Mouse (Mus musculus): ENCODE data around the gene Pam. TPM values are rescaled to one million over a fixed set of nuclear protein-coding genes. Genes with fewer than 3 reads are reported as not detected.

Pam gene
- polyA plus RNA-seq, 1 experiment, result 67.3 TPM

GRCm38 (mm10) chr1:98126268-98126667, 30.8 kb upstream of the Pam start:
- WGBS, result 96% methylated on average over 3 of the region's 3 CpGs
- peaks cover 7% of the 10 kb centered on the region; the same call in 1 of the 2 replicates for H3K4me1 ChIP-seq (replicated peaks; ENCODE audit: control insufficient read depth, insufficient read depth, low read length)
- H3K4me3 ChIP-seq (ENCODE audit: control insufficient read depth, insufficient read depth, low read length), result no peak overlapping the region
- TF ChIP-seq POLR2A (IDR thresholded peaks at IDR 0.05; ENCODE audit: control insufficient read depth, extremely low read depth, insufficient read depth, low read length, poor library complexity), result no peak
- TF ChIP-seq CTCF (IDR thresholded peaks at IDR 0.05; ENCODE audit: borderline replicate concordance, control insufficient read depth, extremely low read depth, insufficient read depth, low read length, poor library complexity), result no peak
- DNase-seq, result no peak
- no peak overlapping the region for H3K27ac ChIP-seq (ENCODE audit: control insufficient read depth, insufficient read depth, low read length)
- H3K36me3 ChIP-seq (ENCODE audit: control insufficient read depth, insufficient read depth, low read length), result no peaks in the 10 kb centered on the region
- no peaks in the 10 kb centered on the region for H3K27me3 ChIP-seq (ENCODE audit: control insufficient read depth, insufficient read depth, low read length)

- no peak for DNase-seq
- Histone ChIP-seq H3K27me3 (ENCODE audit: control insufficient read depth, insufficient read depth, low read length) (no peaks in the 10 kb centered on the region), H3K4me1 (replicated peaks; ENCODE audit: control insufficient read depth, insufficient read depth, low read length) (peaks cover 3% of the 10 kb centered on the region; the same call in 1 of the 2 replicates), H3K27ac (ENCODE audit: control insufficient read depth, insufficient read depth, low read length) (no peak overlapping the region), H3K36me3 (ENCODE audit: control insufficient read depth, insufficient read depth, low read length) (no peaks in the 10 kb centered on the region), H3K4me3 (ENCODE audit: control insufficient read depth, insufficient read depth, low read length) (no peak overlapping the region)
- TF ChIP-seq POLR2A (IDR thresholded peaks at IDR 0.05; ENCODE audit: control insufficient read depth, extremely low read depth, insufficient read depth, low read length, poor library complexity), result no peak
- no peak for TF ChIP-seq CTCF (IDR thresholded peaks at IDR 0.05; ENCODE audit: borderline replicate concordance, control insufficient read depth, extremely low read depth, insufficient read depth, low read length, poor library complexity)
- WGBS, result 11% methylated on average over 1 of the region's 1 CpGs
These were observed 29.3 kb upstream of the Pam start for GRCm38 (mm10) chr1:98124727-98125126.

GRCm38 (mm10) chr1:98119595-98119994, 24.1 kb upstream of the Pam start:
- DNase-seq, result no peak
- H3K4me3 ChIP-seq (ENCODE audit: control insufficient read depth, insufficient read depth, low read length), result no peak overlapping the region
- WGBS, result 95% methylated on average over 6 of the region's 6 CpGs
- no peaks in the 10 kb centered on the region for H3K27me3 ChIP-seq (ENCODE audit: control insufficient read depth, insufficient read depth, low read length)
- no peaks in the 10 kb centered on the region for H3K4me1 ChIP-seq (replicated peaks; ENCODE audit: control insufficient read depth, insufficient read depth, low read length)
- H3K27ac ChIP-seq (ENCODE audit: control insufficient read depth, insufficient read depth, low read length), result no peak overlapping the region
- no peaks in the 10 kb centered on the region for H3K36me3 ChIP-seq (ENCODE audit: control insufficient read depth, insufficient read depth, low read length)
- no peak for TF ChIP-seq POLR2A (IDR thresholded peaks at IDR 0.05; ENCODE audit: control insufficient read depth, extremely low read depth, insufficient read depth, low read length, poor library complexity)
- no peak for TF ChIP-seq CTCF (IDR thresholded peaks at IDR 0.05; ENCODE audit: borderline replicate concordance, control insufficient read depth, extremely low read depth, insufficient read depth, low read length, poor library complexity)

- Histone ChIP-seq H3K4me3 (ENCODE audit: control insufficient read depth, insufficient read depth, low read length) (no peak overlapping the region), H3K4me1 (replicated peaks; ENCODE audit: control insufficient read depth, insufficient read depth, low read length) (no peaks in the 10 kb centered on the region), H3K27ac (ENCODE audit: control insufficient read depth, insufficient read depth, low read length) (no peak overlapping the region), H3K27me3 (ENCODE audit: control insufficient read depth, insufficient read depth, low read length) (no peaks in the 10 kb centered on the region), H3K36me3 (ENCODE audit: control insufficient read depth, insufficient read depth, low read length) (no peaks in the 10 kb centered on the region)
- WGBS, result 82% methylated on average over 2 of the region's 2 CpGs
- DNase-seq, result no peak
- TF ChIP-seq CTCF (IDR thresholded peaks at IDR 0.05; ENCODE audit: borderline replicate concordance, control insufficient read depth, extremely low read depth, insufficient read depth, low read length, poor library complexity) (no peak), POLR2A (IDR thresholded peaks at IDR 0.05; ENCODE audit: control insufficient read depth, extremely low read depth, insufficient read depth, low read length, poor library complexity) (no peak)
These were observed 12.2 kb upstream of the Pam start for GRCm38 (mm10) chr1:98107599-98107998.

- DNase-seq, result no peak
- no peak for TF ChIP-seq POLR2A (IDR thresholded peaks at IDR 0.05; ENCODE audit: control insufficient read depth, extremely low read depth, insufficient read depth, low read length, poor library complexity)
- TF ChIP-seq CTCF (IDR thresholded peaks at IDR 0.05; ENCODE audit: borderline replicate concordance, control insufficient read depth, extremely low read depth, insufficient read depth, low read length, poor library complexity), result no peak
- H3K4me1 ChIP-seq (replicated peaks; ENCODE audit: control insufficient read depth, insufficient read depth, low read length), result peaks cover 12% of the 10 kb centered on the region
- no peaks in the 10 kb centered on the region for H3K27me3 ChIP-seq (ENCODE audit: control insufficient read depth, insufficient read depth, low read length)
- H3K27ac ChIP-seq (ENCODE audit: control insufficient read depth, insufficient read depth, low read length), result no peak overlapping the region
- no peaks in the 10 kb centered on the region for H3K36me3 ChIP-seq (ENCODE audit: control insufficient read depth, insufficient read depth, low read length)
- 95% methylated on average over 4 of the region's 4 CpGs for WGBS
- H3K4me3 ChIP-seq (ENCODE audit: control insufficient read depth, insufficient read depth, low read length), result no peak overlapping the region
These were observed 4.0 kb upstream of the Pam start for GRCm38 (mm10) chr1:98099441-98099840.

- H3K4me3 ChIP-seq (ENCODE audit: control insufficient read depth, insufficient read depth, low read length), result no peak overlapping the region
- no peak for DNase-seq
- H3K4me1 ChIP-seq (replicated peaks; ENCODE audit: control insufficient read depth, insufficient read depth, low read length), result peaks cover 12% of the 10 kb centered on the region
- no peaks in the 10 kb centered on the region for H3K27me3 ChIP-seq (ENCODE audit: control insufficient read depth, insufficient read depth, low read length)
- WGBS, result 94% methylated on average over 11 of the region's 11 CpGs
- TF ChIP-seq CTCF (IDR thresholded peaks at IDR 0.05; ENCODE audit: borderline replicate concordance, control insufficient read depth, extremely low read depth, insufficient read depth, low read length, poor library complexity) (no peak), POLR2A (IDR thresholded peaks at IDR 0.05; ENCODE audit: control insufficient read depth, extremely low read depth, insufficient read depth, low read length, poor library complexity) (no peak)
- H3K27ac ChIP-seq (ENCODE audit: control insufficient read depth, insufficient read depth, low read length), result no peak overlapping the region
- H3K36me3 ChIP-seq (ENCODE audit: control insufficient read depth, insufficient read depth, low read length), result no peaks in the 10 kb centered on the region
These were observed 2.7 kb upstream of the Pam start for GRCm38 (mm10) chr1:98097957-98098729.

All from thymus, adult 2 months (tissue).